Mouse (Mus musculus): Measurements from ENCODE around the gene Id1. TPM values are rescaled to one million over a fixed set of nuclear protein-coding genes. Genes with fewer than 3 reads are reported as not detected.

The Id1 gene
- polyA plus RNA-seq, 1 experiment, result 20.5 TPM

DNA sequence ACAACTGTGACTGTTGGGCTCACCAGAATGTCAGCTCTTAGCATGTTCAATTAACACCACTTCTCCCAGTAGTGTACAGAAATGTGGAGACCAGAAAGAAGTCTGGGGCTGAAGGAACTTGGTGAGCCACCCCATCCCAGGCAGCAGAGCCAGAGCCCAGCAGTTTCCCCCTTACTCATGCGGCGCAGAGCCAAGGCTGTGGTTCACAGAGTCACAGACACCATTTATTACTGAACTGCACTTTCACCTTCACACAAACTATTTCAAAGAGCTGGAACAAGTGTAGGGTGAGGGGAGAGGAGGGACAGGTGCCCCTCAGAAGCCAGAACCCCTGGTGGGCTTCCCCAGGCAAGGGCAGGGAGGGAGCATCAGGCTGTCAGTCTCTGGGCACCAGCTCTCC, 44.4 kb downstream of the Id1 start:
- Histone ChIP-seq H3K9ac (ENCODE audit: low read depth, poor library complexity, severe bottlenecking) (no peak overlapping the region), H3K36me3 (ENCODE audit: control insufficient read depth, insufficient read depth, low read length, poor library complexity, severe bottlenecking) (peaks cover 4% of the 10 kb centered on the region), H3K27me3 (ENCODE audit: control insufficient read depth, insufficient read depth, low read length, poor library complexity, severe bottlenecking) (no peaks in the 10 kb centered on the region), H3K4me3 (ENCODE audit: low read depth, low read length) (no peak overlapping the region), H3K4me1 (ENCODE audit: control insufficient read depth, insufficient read depth, low read length) (no peaks in the 10 kb centered on the region), H3K9me3 (replicated peaks; ENCODE audit: control insufficient read depth, insufficient read depth, low read length, poor library complexity, severe bottlenecking) (no peaks in the 10 kb centered on the region), H3K27ac (ENCODE audit: insufficient read depth, low read length) (no peak overlapping the region)
- TF ChIP-seq CTCF (IDR thresholded peaks at IDR 0.05; ENCODE audit: low read depth, low read length) (no peak), EP300 (IDR thresholded peaks at IDR 0.05; ENCODE audit: insufficient read depth, low read depth, low read length) (no peak), POLR2A (IDR thresholded peaks at IDR 0.05; ENCODE audit: insufficient read depth, low read length) (no peak)

DNA sequence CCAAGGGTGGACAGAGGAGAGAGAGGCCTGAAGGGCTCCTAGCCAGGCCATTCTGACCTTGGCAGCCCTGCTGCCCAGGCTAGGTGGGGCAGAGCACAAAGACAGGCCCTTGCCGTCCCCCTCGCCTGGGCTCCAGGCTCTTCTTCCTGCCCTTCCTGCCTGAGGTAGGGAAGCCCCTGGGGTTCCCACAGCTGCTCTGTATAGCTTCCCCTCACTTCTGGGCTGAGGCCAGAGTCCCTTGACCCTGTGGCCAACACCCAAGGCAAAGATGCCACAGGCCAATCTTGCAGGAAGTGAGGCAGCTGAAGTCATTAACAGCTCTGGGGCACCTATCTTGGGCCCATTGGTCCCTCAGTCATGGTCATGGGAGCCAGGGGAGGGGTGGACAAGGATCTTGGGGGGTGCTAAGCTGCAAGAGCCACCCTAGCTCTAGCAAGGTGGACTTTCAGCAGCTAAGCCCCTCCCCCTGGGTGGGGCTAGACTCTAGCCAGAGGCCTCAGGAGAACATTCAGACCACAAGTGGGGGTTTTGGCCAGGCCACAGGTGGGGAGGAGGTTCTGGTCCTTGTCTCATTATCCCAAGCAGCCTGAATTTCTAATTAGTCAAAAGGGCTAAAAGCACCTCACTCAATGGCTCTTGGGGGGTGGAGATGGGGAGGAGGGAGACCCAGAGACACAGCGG, 45.1 kb downstream of the Id1 start:
- peaks cover 4% of the 10 kb centered on the region for H3K36me3 ChIP-seq (ENCODE audit: control insufficient read depth, insufficient read depth, low read length, poor library complexity, severe bottlenecking)

DNA sequence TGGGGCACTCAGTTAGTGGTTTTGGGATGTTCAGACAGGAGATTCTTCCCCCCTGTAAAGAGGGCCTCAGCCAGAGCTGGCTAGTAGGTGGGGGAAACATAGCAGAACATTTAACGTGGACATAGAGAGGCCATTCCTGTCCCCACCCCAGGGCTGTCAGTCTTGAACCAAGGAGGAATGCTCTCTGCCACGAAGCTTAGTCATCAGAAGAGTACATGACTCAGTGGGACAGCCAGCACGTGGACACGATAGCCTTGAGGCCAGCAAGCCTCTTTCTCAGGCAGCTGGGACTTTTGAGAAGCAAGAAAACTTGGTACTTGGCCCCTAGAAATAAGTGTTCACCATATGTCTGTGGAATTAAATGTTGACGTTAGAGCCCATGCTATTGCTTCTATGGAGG, 46.6 kb downstream of the Id1 start:
- H3K4me3 ChIP-seq (ENCODE audit: low read depth, low read length), result no peak overlapping the region
- TF ChIP-seq POLR2A (IDR thresholded peaks at IDR 0.05; ENCODE audit: insufficient read depth, low read length) (no peak), EP300 (IDR thresholded peaks at IDR 0.05; ENCODE audit: insufficient read depth, low read depth, low read length) (no peak), CTCF (IDR thresholded peaks at IDR 0.05; ENCODE audit: low read depth, low read length) (no peak)
- peaks cover 4% of the 10 kb centered on the region for H3K36me3 ChIP-seq (ENCODE audit: control insufficient read depth, insufficient read depth, low read length, poor library complexity, severe bottlenecking)
- H3K4me1 ChIP-seq (ENCODE audit: control insufficient read depth, insufficient read depth, low read length), result no peaks in the 10 kb centered on the region
- no peak overlapping the region for H3K27ac ChIP-seq (ENCODE audit: insufficient read depth, low read length)
- no peaks in the 10 kb centered on the region for H3K27me3 ChIP-seq (ENCODE audit: control insufficient read depth, insufficient read depth, low read length, poor library complexity, severe bottlenecking)
- no peak overlapping the region for H3K9ac ChIP-seq (ENCODE audit: low read depth, poor library complexity, severe bottlenecking)
- H3K9me3 ChIP-seq (replicated peaks; ENCODE audit: control insufficient read depth, insufficient read depth, low read length, poor library complexity, severe bottlenecking), result no peaks in the 10 kb centered on the region

More for the DNA sequence above, 45.1 kb downstream of the Id1 start:
- no peak overlapping the region for H3K9ac ChIP-seq (ENCODE audit: low read depth, poor library complexity, severe bottlenecking)
- no peak overlapping the region for H3K4me3 ChIP-seq (ENCODE audit: low read depth, low read length)
- H3K4me1 ChIP-seq (ENCODE audit: control insufficient read depth, insufficient read depth, low read length), result no peaks in the 10 kb centered on the region
- no peaks in the 10 kb centered on the region for H3K9me3 ChIP-seq (replicated peaks; ENCODE audit: control insufficient read depth, insufficient read depth, low read length, poor library complexity, severe bottlenecking)
- H3K27ac ChIP-seq (ENCODE audit: insufficient read depth, low read length), result no peak overlapping the region
- TF ChIP-seq EP300 (IDR thresholded peaks at IDR 0.05; ENCODE audit: insufficient read depth, low read depth, low read length) (no peak), POLR2A (IDR thresholded peaks at IDR 0.05; ENCODE audit: insufficient read depth, low read length) (no peak), CTCF (IDR thresholded peaks at IDR 0.05; ENCODE audit: low read depth, low read length) (no peak)
- no peaks in the 10 kb centered on the region for H3K27me3 ChIP-seq (ENCODE audit: control insufficient read depth, insufficient read depth, low read length, poor library complexity, severe bottlenecking)

DNA sequence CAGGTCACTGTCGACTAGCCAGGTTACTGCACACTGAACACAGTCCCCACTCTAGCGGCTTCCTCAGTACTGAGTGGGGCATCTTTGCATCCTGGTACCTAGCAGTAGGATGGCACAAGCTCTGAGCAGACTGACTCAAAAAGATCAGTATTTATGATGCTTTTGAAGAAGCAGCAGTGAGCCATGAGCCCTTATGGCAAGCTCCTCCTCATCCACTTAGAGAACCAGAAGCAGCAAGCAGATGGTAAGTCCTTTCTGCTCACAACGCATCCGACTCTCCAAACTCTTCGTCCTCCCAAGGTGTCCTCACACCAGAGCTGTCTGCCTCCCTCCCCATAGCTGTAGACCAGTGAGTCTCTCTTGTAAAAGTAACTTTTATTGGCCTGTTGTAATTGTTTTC, 47.2 kb downstream of the Id1 start:
- Histone ChIP-seq H3K9me3 (replicated peaks; ENCODE audit: control insufficient read depth, insufficient read depth, low read length, poor library complexity, severe bottlenecking) (no peaks in the 10 kb centered on the region), H3K36me3 (ENCODE audit: control insufficient read depth, insufficient read depth, low read length, poor library complexity, severe bottlenecking) (peaks cover 4% of the 10 kb centered on the region), H3K4me1 (ENCODE audit: control insufficient read depth, insufficient read depth, low read length) (no peaks in the 10 kb centered on the region), H3K4me3 (ENCODE audit: low read depth, low read length) (no peak overlapping the region), H3K27me3 (ENCODE audit: control insufficient read depth, insufficient read depth, low read length, poor library complexity, severe bottlenecking) (no peaks in the 10 kb centered on the region), H3K27ac (ENCODE audit: insufficient read depth, low read length) (no peak overlapping the region), H3K9ac (ENCODE audit: low read depth, poor library complexity, severe bottlenecking) (no peak overlapping the region)
- TF ChIP-seq POLR2A (IDR thresholded peaks at IDR 0.05; ENCODE audit: insufficient read depth, low read length) (no peak), EP300 (IDR thresholded peaks at IDR 0.05; ENCODE audit: insufficient read depth, low read depth, low read length) (no peak)

DNA sequence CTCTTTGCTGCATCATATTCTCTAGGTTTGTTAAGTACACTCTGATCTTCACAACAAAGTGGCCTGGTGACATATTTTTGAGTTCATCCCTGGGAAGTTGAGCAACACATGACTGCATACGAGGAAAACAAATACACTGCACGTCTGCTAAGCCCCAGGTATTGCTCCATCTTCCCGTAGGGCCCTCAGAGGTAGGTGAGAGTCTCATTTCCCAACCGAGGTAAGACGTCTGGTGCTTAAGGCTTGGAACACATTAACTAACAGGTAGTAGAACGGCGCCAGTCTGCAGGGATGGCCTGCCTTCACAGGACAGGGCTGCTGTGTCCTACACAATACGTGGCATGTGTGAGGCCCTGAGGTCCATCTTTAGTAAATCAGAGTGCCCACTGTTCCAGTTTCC, 48.6 kb downstream of the Id1 start:
- peaks cover 4% of the 10 kb centered on the region for H3K36me3 ChIP-seq (ENCODE audit: control insufficient read depth, insufficient read depth, low read length, poor library complexity, severe bottlenecking)
- no peak overlapping the region for H3K27ac ChIP-seq (ENCODE audit: insufficient read depth, low read length)

DNA sequence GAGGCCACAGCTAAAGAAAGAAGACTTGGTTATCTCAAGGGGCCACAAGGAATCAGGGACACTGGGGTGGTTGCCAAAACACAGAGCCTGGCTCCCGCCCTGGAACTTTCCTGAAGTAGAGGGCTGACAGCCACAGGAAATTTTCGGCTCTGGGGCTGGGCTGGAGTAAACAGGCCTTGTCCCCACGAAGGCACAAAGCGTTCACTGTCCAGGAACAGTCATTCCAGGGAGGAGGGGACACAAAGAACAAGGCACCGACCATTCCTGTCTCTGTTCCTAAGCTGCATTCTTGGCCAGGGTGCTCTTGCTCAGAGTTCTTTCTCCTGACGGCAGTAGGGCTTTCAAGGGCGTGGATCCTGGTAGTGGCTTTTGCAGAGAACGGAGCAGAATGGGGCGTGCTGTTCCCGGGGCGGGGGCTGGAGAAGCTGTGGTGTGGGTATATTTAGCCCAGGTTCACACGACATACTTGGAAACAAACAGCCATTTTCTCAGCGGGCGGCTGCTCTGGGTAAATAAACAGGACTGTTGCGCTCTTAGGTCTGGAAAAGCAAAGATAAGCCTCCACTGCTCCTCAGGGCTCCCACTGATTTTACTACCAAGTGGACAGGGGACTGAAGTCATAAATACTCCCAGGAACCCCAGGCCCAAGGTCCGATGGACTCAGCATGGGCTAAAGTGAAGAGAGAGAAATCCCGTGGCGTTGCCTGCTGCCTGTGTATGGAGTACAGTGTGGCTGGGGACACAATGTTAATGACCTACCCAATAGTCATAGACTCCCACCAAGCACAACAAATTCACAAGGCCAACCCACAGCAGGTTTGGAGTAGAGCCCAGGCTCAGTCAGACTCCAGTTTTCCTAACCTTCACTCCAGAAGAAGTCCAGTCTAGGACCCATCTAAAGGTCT, 49.6 kb downstream of the Id1 start:
- no peaks in the 10 kb centered on the region for H3K36me3 ChIP-seq (ENCODE audit: control insufficient read depth, insufficient read depth, low read length, poor library complexity, severe bottlenecking)
- TF ChIP-seq EP300 (IDR thresholded peaks at IDR 0.05; ENCODE audit: insufficient read depth, low read depth, low read length), result no peak
- TF ChIP-seq POLR2A (IDR thresholded peaks at IDR 0.05; ENCODE audit: insufficient read depth, low read length), result no peak
- TF ChIP-seq CTCF (IDR thresholded peaks at IDR 0.05; ENCODE audit: low read depth, low read length), result no peak
- H3K4me3 ChIP-seq (ENCODE audit: low read depth, low read length), result no peak overlapping the region
- 0 out of 2 replicates have a peak, but pooled peaks cover 7% of the 10 kb centered on the region for H3K9me3 ChIP-seq (replicated peaks; ENCODE audit: control insufficient read depth, insufficient read depth, low read length, poor library complexity, severe bottlenecking)
- H3K9ac ChIP-seq (ENCODE audit: low read depth, poor library complexity, severe bottlenecking), result no peak overlapping the region
- no peaks in the 10 kb centered on the region for H3K4me1 ChIP-seq (ENCODE audit: control insufficient read depth, insufficient read depth, low read length)
- H3K27ac ChIP-seq (ENCODE audit: insufficient read depth, low read length), result no peak overlapping the region
- no peaks in the 10 kb centered on the region for H3K27me3 ChIP-seq (ENCODE audit: control insufficient read depth, insufficient read depth, low read length, poor library complexity, severe bottlenecking)

More for the DNA sequence above, 48.6 kb downstream of the Id1 start:
- Histone ChIP-seq H3K4me1 (ENCODE audit: control insufficient read depth, insufficient read depth, low read length) (no peaks in the 10 kb centered on the region), H3K4me3 (ENCODE audit: low read depth, low read length) (no peak overlapping the region), H3K9ac (ENCODE audit: low read depth, poor library complexity, severe bottlenecking) (no peak overlapping the region), H3K27me3 (ENCODE audit: control insufficient read depth, insufficient read depth, low read length, poor library complexity, severe bottlenecking) (no peaks in the 10 kb centered on the region), H3K9me3 (replicated peaks; ENCODE audit: control insufficient read depth, insufficient read depth, low read length, poor library complexity, severe bottlenecking) (0 out of 2 replicates have a peak, but pooled peaks cover 4% of the 10 kb centered on the region)
- no peak for TF ChIP-seq EP300 (IDR thresholded peaks at IDR 0.05; ENCODE audit: insufficient read depth, low read depth, low read length)
- no peak for TF ChIP-seq CTCF (IDR thresholded peaks at IDR 0.05; ENCODE audit: low read depth, low read length)
- TF ChIP-seq POLR2A (IDR thresholded peaks at IDR 0.05; ENCODE audit: insufficient read depth, low read length), result no peak

Other genes with a start within 250 kb of the Id1 start
- gene Defb22, start 246.1 kb upstream of the Id1 start, polyA plus RNA-seq (2011; ENCODE audit: insufficient read depth, insufficient read length, low read depth, missing spikeins), result not detected in 2 replicates
- not detected in 2 replicates for gene Defb26, start 224.6 kb upstream of the Id1 start, polyA plus RNA-seq (2011; ENCODE audit: insufficient read depth, insufficient read length, low read depth, missing spikeins)
- gene Defb28, start 218.0 kb upstream of the Id1 start, polyA plus RNA-seq (2011; ENCODE audit: insufficient read depth, insufficient read length, low read depth, missing spikeins), result not detected in 2 replicates
- not detected in 2 replicates for gene Defb29, start 196.2 kb upstream of the Id1 start, polyA plus RNA-seq (2011; ENCODE audit: insufficient read depth, insufficient read length, low read depth, missing spikeins)
- gene Gm17416, start 166.9 kb upstream of the Id1 start, polyA plus RNA-seq (2011; ENCODE audit: insufficient read depth, insufficient read length, low read depth, missing spikeins), result not detected in 2 replicates
- not detected in 2 replicates for gene Defb21, start 163.5 kb upstream of the Id1 start, polyA plus RNA-seq (2011; ENCODE audit: insufficient read depth, insufficient read length, low read depth, missing spikeins)
- not detected in 2 replicates for gene Defb19, start 155.9 kb upstream of the Id1 start, polyA plus RNA-seq (2011; ENCODE audit: insufficient read depth, insufficient read length, low read depth, missing spikeins)
- gene Defb45, start 136.9 kb upstream of the Id1 start, polyA plus RNA-seq (2011; ENCODE audit: insufficient read depth, insufficient read length, low read depth, missing spikeins), result not detected in 2 replicates
- not detected in 2 replicates for gene Defb36, start 131.9 kb upstream of the Id1 start, polyA plus RNA-seq (2011; ENCODE audit: insufficient read depth, insufficient read length, low read depth, missing spikeins)
- gene Defb25, start 113.2 kb upstream of the Id1 start, polyA plus RNA-seq (2011; ENCODE audit: insufficient read depth, insufficient read length, low read depth, missing spikeins), result not detected in 2 replicates
- gene Rem1, start 109.3 kb upstream of the Id1 start, polyA plus RNA-seq (2011; ENCODE audit: insufficient read depth, insufficient read length, low read depth, missing spikeins), result 1.2 and 1.3 TPM in 2 replicates
- gene H13, start 66.8 kb upstream of the Id1 start, polyA plus RNA-seq (2011; ENCODE audit: insufficient read depth, insufficient read length, low read depth, missing spikeins), result 48.1 and 52.4 TPM in 2 replicates
- gene Mcts2, start 49.2 kb upstream of the Id1 start, polyA plus RNA-seq (2011; ENCODE audit: insufficient read depth, insufficient read length, low read depth, missing spikeins), result 31.2 and 31.5 TPM in 2 replicates
- gene Cox4i2, start 17.9 kb downstream of the Id1 start, polyA plus RNA-seq (2011; ENCODE audit: insufficient read depth, insufficient read length, low read depth, missing spikeins), result 0.94 and 1.1 TPM in 2 replicates
- 108 TPM in 2 replicates for gene Bcl2l1, start 95.5 kb downstream of the Id1 start, polyA plus RNA-seq (2011; ENCODE audit: insufficient read depth, insufficient read length, low read depth, missing spikeins)
- gene Tpx2, start 111.7 kb downstream of the Id1 start, polyA plus RNA-seq (2011; ENCODE audit: insufficient read depth, insufficient read length, low read depth, missing spikeins), result 183 TPM in 2 replicates
- not detected in 2 replicates for gene Mylk2, start 175.1 kb downstream of the Id1 start, polyA plus RNA-seq (2011; ENCODE audit: insufficient read depth, insufficient read length, low read depth, missing spikeins)
- not detected in 2 replicates for gene Foxs1, start 197.0 kb downstream of the Id1 start, polyA plus RNA-seq (2011; ENCODE audit: insufficient read depth, insufficient read length, low read depth, missing spikeins)
- 0.36 TPM in 1 of 2 replicates, not detected in the other for gene Dusp15, start 215.4 kb downstream of the Id1 start, polyA plus RNA-seq (2011; ENCODE audit: insufficient read depth, insufficient read length, low read depth, missing spikeins)
- 2.1 and 2.7 TPM in 2 replicates for gene Ttll9, start 226.2 kb downstream of the Id1 start, polyA plus RNA-seq (2011; ENCODE audit: insufficient read depth, insufficient read length, low read depth, missing spikeins)